Mouse (Mus musculus): Measurements from ENCODE around the gene Srgap1. TPM values are rescaled to one million over a fixed set of nuclear protein-coding genes. Genes with fewer than 3 reads are reported as not detected.

The Srgap1 gene
- total and polyA plus RNA-seq, 2 experiments from 2014 or later: 18.8 to 24.4 TPM

DNA sequence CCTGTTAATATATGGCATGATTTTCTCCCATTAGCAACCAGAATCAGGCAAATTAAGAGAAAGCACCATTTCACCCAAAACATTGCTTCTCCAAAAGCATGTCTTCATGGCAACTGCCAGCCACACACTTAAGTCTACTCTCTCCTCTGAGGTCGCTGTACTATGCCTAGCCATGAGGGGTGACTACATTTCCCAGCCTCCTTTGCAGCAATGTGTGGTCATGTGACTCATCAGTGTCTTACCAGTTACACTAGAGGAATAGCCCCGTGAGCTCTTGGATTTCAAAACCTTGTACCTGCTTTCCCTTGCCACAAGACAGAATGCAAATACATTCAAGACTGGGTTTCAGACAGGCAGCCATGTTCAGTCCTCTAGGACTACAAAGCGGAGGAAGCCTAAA is 8.6 kb downstream of the Srgap1 start:
- ATAC-seq: peak; percentile 77; the same call in 1 of the 2 replicates

DNA sequence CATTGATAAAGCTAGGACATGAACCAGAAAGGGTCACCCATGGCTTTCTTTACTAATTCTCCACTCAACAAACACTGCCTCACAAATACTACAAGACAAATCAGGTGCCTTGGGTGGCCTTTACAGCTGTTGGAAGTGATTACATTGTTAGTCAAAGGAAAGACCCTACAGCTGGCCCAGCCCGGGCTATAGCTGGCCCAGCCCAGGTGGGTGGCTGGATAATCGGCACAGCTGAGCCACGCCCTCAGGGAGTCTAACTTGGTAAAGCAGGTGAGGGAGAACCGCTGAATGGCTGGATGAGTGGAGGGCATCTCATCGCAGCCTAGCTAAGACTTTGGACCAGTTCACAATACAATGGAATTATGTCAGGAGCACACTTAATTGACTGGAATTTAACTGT is 13.8 kb downstream of the Srgap1 start:
- H3K4me1 ChIP-seq (ENCODE audit: insufficient read depth, low read length): no peaks in the 10 kb centered on the region
- H3K4me3 ChIP-seq (ENCODE audit: low read length): no peak overlapping the region
- 78% methylated on average over 5 of the region's 5 CpGs for WGBS
- no peak for TF ChIP-seq CTCF (IDR thresholded peaks at IDR 0.05; ENCODE audit: low read depth)
- no peak for ATAC-seq
- no peaks in the 10 kb centered on the region for H3K27me3 ChIP-seq (ENCODE audit: insufficient read depth, low read length)
- H3K36me3 ChIP-seq (ENCODE audit: insufficient read depth, low read length): no peaks in the 10 kb centered on the region
- H3K9ac ChIP-seq (replicated peaks; ENCODE audit: low read length): no peak overlapping the region
- H3K27ac ChIP-seq: no peak overlapping the region
- H3K4me2 ChIP-seq (ENCODE audit: low read depth, low read length): no peak overlapping the region
- H3K9me3 ChIP-seq (ENCODE audit: low read length): no peaks in the 10 kb centered on the region
- no peak for DNase-seq (ENCODE audit: low spot score)

More for the DNA sequence above, 8.6 kb downstream of the Srgap1 start:
- H3K27ac ChIP-seq: no peak overlapping the region
- TF ChIP-seq CTCF (IDR thresholded peaks at IDR 0.05; ENCODE audit: low read depth): no peak
- no peaks in the 10 kb centered on the region for H3K36me3 ChIP-seq (ENCODE audit: insufficient read depth, low read length)
- H3K4me1 ChIP-seq (ENCODE audit: insufficient read depth, low read length): no peaks in the 10 kb centered on the region
- no peak overlapping the region for H3K4me2 ChIP-seq (ENCODE audit: low read depth, low read length)
- H3K9ac ChIP-seq (replicated peaks; ENCODE audit: low read length): no peak overlapping the region
- no peaks in the 10 kb centered on the region for H3K9me3 ChIP-seq (ENCODE audit: low read length)
- 52% methylated on average over 3 of the region's 3 CpGs for WGBS
- no peaks in the 10 kb centered on the region for H3K27me3 ChIP-seq (ENCODE audit: insufficient read depth, low read length)
- H3K4me3 ChIP-seq (ENCODE audit: low read length): no peak overlapping the region
- DNase-seq (ENCODE audit: low spot score): peak; percentile 46

DNA sequence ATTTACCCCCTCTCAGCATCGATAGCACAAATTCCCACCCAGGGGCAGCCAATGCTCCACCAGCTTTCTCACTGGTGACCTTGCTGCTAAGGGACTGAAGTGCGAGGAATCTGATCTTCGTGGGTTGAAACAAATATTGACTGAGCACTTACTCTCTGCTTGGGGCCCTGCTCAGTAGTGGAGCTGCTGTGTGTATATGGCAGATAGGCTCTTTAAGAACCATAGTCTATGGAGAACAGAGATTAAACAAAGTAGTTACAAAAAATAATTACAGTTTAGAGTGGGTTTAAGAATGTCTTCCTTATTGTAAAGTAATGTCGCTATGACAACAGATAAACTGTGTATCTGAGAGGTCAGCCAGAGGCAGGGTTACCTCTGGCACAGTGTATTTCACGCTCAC is 16.7 kb downstream of the Srgap1 start:
- Histone ChIP-seq H3K9me3 (ENCODE audit: low read length) (no peaks in the 10 kb centered on the region), H3K4me2 (ENCODE audit: low read depth, low read length) (no peak overlapping the region), H3K36me3 (ENCODE audit: insufficient read depth, low read length) (no peaks in the 10 kb centered on the region), H3K27me3 (ENCODE audit: insufficient read depth, low read length) (no peaks in the 10 kb centered on the region), H3K9ac (replicated peaks; ENCODE audit: low read length) (no peak overlapping the region), H3K27ac (no peak overlapping the region), H3K4me3 (ENCODE audit: low read length) (no peak overlapping the region), H3K4me1 (ENCODE audit: insufficient read depth, low read length) (no peaks in the 10 kb centered on the region)
- WGBS: 79% methylated on average over 5 of the region's 5 CpGs
- no peak for TF ChIP-seq CTCF (IDR thresholded peaks at IDR 0.05; ENCODE audit: low read depth)
- ATAC-seq: no peak
- DNase-seq (ENCODE audit: low spot score): no peak

DNA sequence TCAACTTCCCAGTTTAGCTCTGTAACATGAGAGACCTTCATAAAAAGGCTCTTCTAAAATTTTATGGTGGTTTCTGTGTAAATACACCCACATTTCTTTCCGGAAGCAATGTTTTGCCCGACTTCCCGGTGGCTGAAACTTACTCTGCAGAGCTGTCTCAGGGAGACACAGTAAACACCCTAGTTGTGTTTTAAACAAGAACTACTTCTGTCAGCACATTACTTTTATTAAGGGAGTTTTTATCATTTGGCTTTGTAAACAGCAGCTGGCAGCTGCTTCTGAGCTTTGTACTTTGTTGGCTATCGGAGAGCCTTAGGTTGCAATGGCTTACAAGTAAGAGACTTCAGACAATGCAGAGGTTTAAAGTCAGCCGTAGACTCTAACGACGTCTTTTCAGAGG is 17.4 kb downstream of the Srgap1 start:
- Histone ChIP-seq H3K27me3 (ENCODE audit: insufficient read depth, low read length) (no peaks in the 10 kb centered on the region), H3K9ac (replicated peaks; ENCODE audit: low read length) (no peak overlapping the region), H3K4me1 (ENCODE audit: insufficient read depth, low read length) (no peaks in the 10 kb centered on the region), H3K4me3 (ENCODE audit: low read length) (no peak overlapping the region), H3K9me3 (ENCODE audit: low read length) (no peaks in the 10 kb centered on the region), H3K4me2 (ENCODE audit: low read depth, low read length) (no peak overlapping the region), H3K36me3 (ENCODE audit: insufficient read depth, low read length) (no peaks in the 10 kb centered on the region), H3K27ac (no peak overlapping the region)
- DNase-seq (ENCODE audit: low spot score): no peak
- WGBS: 68% methylated on average over 7 of the region's 7 CpGs
- no peak for TF ChIP-seq CTCF (IDR thresholded peaks at IDR 0.05; ENCODE audit: low read depth)
- no peak for ATAC-seq

DNA sequence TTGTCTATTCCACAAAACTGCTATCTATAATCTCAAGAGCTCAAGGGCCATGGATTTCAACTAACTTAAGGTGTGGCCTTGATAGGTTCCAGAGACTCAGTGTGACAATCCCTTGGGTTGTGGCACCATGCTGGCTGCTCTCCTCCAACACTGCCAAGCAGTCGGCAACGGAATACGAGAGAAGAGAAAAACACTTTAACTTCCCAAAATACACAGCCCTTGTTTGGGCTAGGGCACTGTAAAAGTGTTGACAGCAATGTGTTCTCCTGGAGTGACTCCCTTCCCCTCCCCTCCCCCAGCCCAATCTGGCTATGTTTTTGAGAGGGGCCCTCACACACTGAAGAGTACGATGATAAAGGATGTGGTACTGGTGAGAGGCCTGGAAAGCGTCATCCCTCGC is 21.9 kb downstream of the Srgap1 start:
- TF ChIP-seq CTCF (IDR thresholded peaks at IDR 0.05; ENCODE audit: low read depth): no peak
- Histone ChIP-seq H3K9me3 (ENCODE audit: low read length) (0 out of 2 replicates have a peak, but pooled peaks cover 2% of the 10 kb centered on the region), H3K9ac (replicated peaks; ENCODE audit: low read length) (no peak overlapping the region), H3K27ac (no peak overlapping the region), H3K27me3 (ENCODE audit: insufficient read depth, low read length) (no peaks in the 10 kb centered on the region), H3K4me1 (ENCODE audit: insufficient read depth, low read length) (no peaks in the 10 kb centered on the region), H3K4me3 (ENCODE audit: low read length) (no peak overlapping the region), H3K4me2 (ENCODE audit: low read depth, low read length) (no peak overlapping the region), H3K36me3 (ENCODE audit: insufficient read depth, low read length) (no peaks in the 10 kb centered on the region; the same call in 1 of the 2 replicates)
- DNase-seq (ENCODE audit: low spot score) (no peak), ATAC-seq (no peak)
- 90% methylated on average over 6 of the region's 6 CpGs for WGBS

DNA sequence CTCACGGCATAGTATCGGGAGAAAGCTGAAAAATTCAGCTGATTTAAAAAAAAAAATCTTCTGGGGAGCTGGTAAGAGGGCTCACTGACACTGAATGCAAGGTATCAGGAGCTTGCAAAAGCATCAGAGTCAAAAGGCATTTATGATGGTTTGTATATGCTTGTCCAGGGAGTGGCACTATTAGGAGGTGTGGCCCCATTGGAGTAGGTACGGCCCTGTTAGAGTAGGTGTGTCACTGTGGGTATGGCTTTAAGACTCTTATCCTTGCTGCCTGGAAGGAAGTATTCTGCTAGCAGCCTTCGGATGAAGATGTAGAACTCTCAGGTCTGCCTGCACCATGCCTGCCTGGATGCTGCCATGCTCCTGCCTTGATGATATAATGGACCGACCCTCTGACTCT is 26.2 kb downstream of the Srgap1 start:
- DNase-seq (ENCODE audit: low spot score): no peak
- WGBS: 96% methylated on average over 5 of the region's 5 CpGs
- no peak overlapping the region for H3K4me3 ChIP-seq (ENCODE audit: low read length)

DNA sequence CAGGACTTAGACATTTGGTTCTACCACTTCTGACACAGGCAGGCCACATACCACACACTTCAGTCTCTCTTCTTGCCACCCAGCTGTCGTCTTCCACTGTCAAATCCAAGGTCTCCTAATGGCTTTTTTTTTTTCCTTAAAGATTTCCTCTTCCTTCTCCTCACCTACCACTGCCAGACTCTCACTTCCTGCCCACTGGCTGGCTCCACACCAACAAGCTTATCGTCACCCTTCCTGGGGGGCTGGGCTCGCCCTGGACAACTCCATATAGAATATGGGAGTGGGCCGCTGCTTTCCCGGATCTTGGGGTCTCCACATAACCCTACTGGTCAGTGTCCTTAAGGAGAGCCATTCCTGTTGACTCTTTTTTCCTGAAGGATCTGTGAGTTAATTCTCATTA is 26.9 kb downstream of the Srgap1 start:
- H3K9me3 ChIP-seq (ENCODE audit: low read length): 0 out of 2 replicates have a peak, but pooled peaks cover 2% of the 10 kb centered on the region
- no peak overlapping the region for H3K27ac ChIP-seq
- 85% methylated on average over 5 of the region's 5 CpGs for WGBS
- no peak for DNase-seq (ENCODE audit: low spot score)
- H3K27me3 ChIP-seq (ENCODE audit: insufficient read depth, low read length): no peaks in the 10 kb centered on the region
- no peak overlapping the region for H3K4me2 ChIP-seq (ENCODE audit: low read depth, low read length)
- no peak overlapping the region for H3K4me3 ChIP-seq (ENCODE audit: low read length)
- ATAC-seq: no peak
- no peaks in the 10 kb centered on the region; the same call in 1 of the 2 replicates for H3K36me3 ChIP-seq (ENCODE audit: insufficient read depth, low read length)
- H3K4me1 ChIP-seq (ENCODE audit: insufficient read depth, low read length): peaks cover 6% of the 10 kb centered on the region
- TF ChIP-seq CTCF (IDR thresholded peaks at IDR 0.05; ENCODE audit: low read depth): no peak
- H3K9ac ChIP-seq (replicated peaks; ENCODE audit: low read length): no peak overlapping the region

More for the DNA sequence above, 26.2 kb downstream of the Srgap1 start:
- Histone ChIP-seq H3K27ac (no peak overlapping the region), H3K9ac (replicated peaks; ENCODE audit: low read length) (no peak overlapping the region), H3K4me1 (ENCODE audit: insufficient read depth, low read length) (peaks cover 6% of the 10 kb centered on the region), H3K27me3 (ENCODE audit: insufficient read depth, low read length) (no peaks in the 10 kb centered on the region), H3K36me3 (ENCODE audit: insufficient read depth, low read length) (no peaks in the 10 kb centered on the region; the same call in 1 of the 2 replicates), H3K9me3 (ENCODE audit: low read length) (0 out of 2 replicates have a peak, but pooled peaks cover 2% of the 10 kb centered on the region), H3K4me2 (ENCODE audit: low read depth, low read length) (no peak overlapping the region)
- no peak for TF ChIP-seq CTCF (IDR thresholded peaks at IDR 0.05; ENCODE audit: low read depth)
- no peak for ATAC-seq
